Mouse (Mus musculus): Measurements from ENCODE around the gene Dlx3. TPM values are rescaled to one million over a fixed set of nuclear protein-coding genes. Genes with fewer than 3 reads are reported as not detected.

The Dlx3 gene
- polyA plus RNA-seq, 1 experiment from 2014 or later: 0.05 TPM

DNA sequence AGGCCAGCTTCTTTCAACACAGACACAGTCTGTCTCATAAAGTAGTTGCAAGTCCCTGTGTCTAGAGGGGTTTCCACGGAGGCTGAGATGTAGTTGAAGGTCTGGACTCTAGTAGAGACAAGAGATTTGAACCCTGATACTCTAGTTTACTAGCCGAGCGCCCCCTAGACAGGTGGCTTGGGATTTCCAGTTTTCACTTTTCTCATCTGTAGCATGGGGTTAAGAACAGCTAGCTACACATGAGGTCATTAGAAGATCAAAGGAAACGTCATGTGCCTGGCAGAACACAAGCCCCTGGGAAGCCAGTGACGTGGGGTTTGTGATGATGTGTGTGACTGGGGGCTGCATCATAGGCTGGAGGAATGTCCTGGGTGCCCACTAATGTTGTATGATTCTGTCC, 37.4 kb downstream of the Dlx3 start:
- Histone ChIP-seq H3K4me1 (ENCODE audit: insufficient read depth, low read depth, low read length) (no peaks in the 10 kb centered on the region), H3K27me3 (replicated peaks; ENCODE audit: insufficient read depth, low read length) (no peaks in the 10 kb centered on the region; the same call in 1 of the 2 replicates), H3K9me3 (ENCODE audit: low read length) (no peaks in the 10 kb centered on the region), H3K4me2 (replicated peaks; ENCODE audit: low read depth, low read length) (no peak overlapping the region), H3K9ac (replicated peaks; ENCODE audit: low read depth) (no peak overlapping the region), H3K36me3 (ENCODE audit: insufficient read depth, low read length) (no peaks in the 10 kb centered on the region), H3K27ac (ENCODE audit: low read length) (no peak overlapping the region), H3K4me3 (ENCODE audit: low read depth, low read length) (no peak overlapping the region)
- TF ChIP-seq CTCF (IDR thresholded peaks at IDR 0.05) (no peak), EP300 (IDR thresholded peaks at IDR 0.05) (no peak)
- DNase-seq (ENCODE audit: low spot score) (no peak), ATAC-seq (no peak)
- WGBS: 49% methylated on average over 5 of the region's 5 CpGs

DNA sequence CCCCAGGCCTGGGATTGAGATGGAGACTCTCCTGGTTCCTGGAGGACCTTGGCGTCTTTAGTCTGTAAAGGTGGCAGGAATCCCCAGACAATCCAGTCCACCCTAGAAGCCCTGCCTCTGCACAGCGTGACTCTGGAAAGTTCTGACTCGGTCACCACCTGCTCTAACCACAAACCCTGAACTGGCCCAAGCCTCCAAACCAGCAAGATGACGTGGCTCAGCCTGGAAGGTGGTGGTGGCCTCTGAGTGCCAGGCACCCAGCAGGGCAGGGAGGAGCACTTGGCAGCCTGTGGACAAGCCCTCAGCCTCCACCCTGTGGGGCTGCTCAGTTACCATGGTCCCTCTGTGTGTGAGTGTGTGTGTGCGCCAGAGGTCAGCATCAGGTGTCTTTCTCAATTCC, 38.0 kb downstream of the Dlx3 start:
- Histone ChIP-seq H3K4me1 (ENCODE audit: insufficient read depth, low read depth, low read length) (no peaks in the 10 kb centered on the region), H3K27ac (ENCODE audit: low read length) (no peak overlapping the region), H3K27me3 (replicated peaks; ENCODE audit: insufficient read depth, low read length) (no peaks in the 10 kb centered on the region; the same call in 1 of the 2 replicates), H3K9me3 (ENCODE audit: low read length) (no peaks in the 10 kb centered on the region), H3K4me3 (ENCODE audit: low read depth, low read length) (no peak overlapping the region), H3K4me2 (replicated peaks; ENCODE audit: low read depth, low read length) (no peak overlapping the region), H3K36me3 (ENCODE audit: insufficient read depth, low read length) (no peaks in the 10 kb centered on the region), H3K9ac (replicated peaks; ENCODE audit: low read depth) (no peak overlapping the region)
- WGBS: 68% methylated on average over 5 of the region's 5 CpGs
- DNase-seq (ENCODE audit: low spot score) (no peak), ATAC-seq (no peak)
- no peak for TF ChIP-seq EP300 (IDR thresholded peaks at IDR 0.05)
- no peak for TF ChIP-seq CTCF (IDR thresholded peaks at IDR 0.05)

DNA sequence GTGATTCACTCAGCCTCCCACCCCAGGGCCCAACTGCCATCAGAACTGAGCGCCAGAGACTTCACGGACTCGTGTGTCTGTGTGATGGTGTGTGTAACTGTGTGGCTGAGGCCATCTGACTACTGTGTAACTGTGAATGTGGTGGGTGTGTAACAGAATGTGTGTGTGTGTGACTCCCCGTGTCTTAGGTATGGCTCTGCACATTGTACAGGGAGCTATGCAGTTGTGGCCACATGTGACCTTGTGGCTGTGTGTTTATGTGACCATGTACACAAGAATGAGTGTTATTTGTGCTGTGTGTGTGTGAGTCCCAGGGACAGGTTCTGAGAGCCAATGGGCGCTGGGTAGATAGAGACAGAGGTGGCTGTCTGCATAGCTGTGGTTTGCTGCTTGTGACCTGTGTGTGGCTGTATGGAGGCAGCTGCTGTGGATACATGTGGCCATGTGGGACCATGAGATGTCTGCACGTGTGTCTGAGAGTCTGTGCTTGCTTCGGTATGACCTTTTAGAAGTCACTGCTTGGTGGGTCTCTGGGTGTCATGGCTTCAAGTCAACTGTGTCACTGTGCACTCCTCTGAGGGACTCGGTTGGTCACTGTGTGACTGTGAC, 39.9 kb downstream of the Dlx3 start:
- H3K27ac ChIP-seq (ENCODE audit: low read length): no peak overlapping the region
- H3K4me3 ChIP-seq (ENCODE audit: low read depth, low read length): no peak overlapping the region
- WGBS: 77% methylated on average over 8 of the region's 8 CpGs
- no peak overlapping the region for H3K4me2 ChIP-seq (replicated peaks; ENCODE audit: low read depth, low read length)
- H3K9ac ChIP-seq (replicated peaks; ENCODE audit: low read depth): no peak overlapping the region
- ATAC-seq (no peak), DNase-seq (ENCODE audit: low spot score) (no peak)
- no peak for TF ChIP-seq CTCF (IDR thresholded peaks at IDR 0.05)
- no peak for TF ChIP-seq EP300 (IDR thresholded peaks at IDR 0.05)
- no peaks in the 10 kb centered on the region for H3K27me3 ChIP-seq (replicated peaks; ENCODE audit: insufficient read depth, low read length)
- no peaks in the 10 kb centered on the region for H3K9me3 ChIP-seq (ENCODE audit: low read length)
- no peaks in the 10 kb centered on the region for H3K4me1 ChIP-seq (ENCODE audit: insufficient read depth, low read depth, low read length)
- H3K36me3 ChIP-seq (ENCODE audit: insufficient read depth, low read length): no peaks in the 10 kb centered on the region

DNA sequence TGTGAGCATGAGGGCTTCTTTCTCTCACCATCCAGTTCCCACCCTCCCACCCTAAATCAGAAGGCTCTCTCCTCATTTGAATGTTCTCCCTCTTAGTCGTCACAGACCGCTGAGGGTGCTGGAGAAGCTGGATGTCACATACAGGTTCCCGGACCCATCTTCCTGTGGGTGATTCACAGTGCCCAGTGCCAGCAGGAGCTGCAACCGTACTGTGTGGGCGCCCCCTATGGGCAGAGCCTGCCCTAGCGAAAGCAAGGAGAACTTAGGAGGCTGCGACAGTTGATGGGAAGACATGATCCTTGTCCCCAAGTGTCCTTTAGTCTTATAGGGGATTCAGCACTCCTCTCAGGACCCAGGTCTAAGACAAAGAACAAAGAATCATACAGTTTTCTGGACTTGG, 40.8 kb downstream of the Dlx3 start:
- Histone ChIP-seq H3K4me2 (replicated peaks; ENCODE audit: low read depth, low read length) (no peak overlapping the region), H3K27ac (ENCODE audit: low read length) (no peak overlapping the region), H3K9ac (replicated peaks; ENCODE audit: low read depth) (no peak overlapping the region), H3K4me1 (ENCODE audit: insufficient read depth, low read depth, low read length) (no peaks in the 10 kb centered on the region), H3K4me3 (ENCODE audit: low read depth, low read length) (no peak overlapping the region), H3K27me3 (replicated peaks; ENCODE audit: insufficient read depth, low read length) (no peaks in the 10 kb centered on the region), H3K36me3 (ENCODE audit: insufficient read depth, low read length) (no peaks in the 10 kb centered on the region), H3K9me3 (ENCODE audit: low read length) (no peaks in the 10 kb centered on the region)
- DNase-seq (ENCODE audit: low spot score): no peak
- 56% methylated on average over 7 of the region's 7 CpGs for WGBS
- TF ChIP-seq CTCF (IDR thresholded peaks at IDR 0.05) (peak; percentile 44), EP300 (IDR thresholded peaks at IDR 0.05) (no peak)
- no peak for ATAC-seq

DNA sequence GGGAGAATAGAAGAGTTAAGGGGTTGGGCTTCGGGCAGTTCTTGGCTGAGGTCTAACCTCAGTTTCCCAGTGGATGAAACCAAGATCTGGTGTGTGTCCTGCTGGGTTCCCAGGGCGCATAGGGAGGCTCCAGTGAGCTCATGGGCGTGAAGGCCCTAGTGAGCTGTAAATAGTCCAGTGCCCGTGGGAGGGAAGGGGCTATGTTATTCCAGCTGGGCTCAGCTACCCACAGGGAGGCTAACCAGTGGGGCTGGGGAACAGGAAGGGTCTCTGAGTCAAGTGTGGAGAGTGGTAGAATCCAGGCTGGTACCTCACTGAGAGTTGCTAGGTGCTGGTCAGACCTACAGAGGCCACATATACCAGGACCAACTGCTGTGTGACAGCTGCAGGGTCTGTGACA, 41.8 kb downstream of the Dlx3 start:
- no peaks in the 10 kb centered on the region for H3K27me3 ChIP-seq (replicated peaks; ENCODE audit: insufficient read depth, low read length)
- H3K9ac ChIP-seq (replicated peaks; ENCODE audit: low read depth): no peak overlapping the region
- H3K4me2 ChIP-seq (replicated peaks; ENCODE audit: low read depth, low read length): no peak overlapping the region
- H3K9me3 ChIP-seq (ENCODE audit: low read length): no peaks in the 10 kb centered on the region
- DNase-seq (ENCODE audit: low spot score) (no peak), ATAC-seq (no peak)
- H3K27ac ChIP-seq (ENCODE audit: low read length): no peak overlapping the region
- 79% methylated on average over 4 of the region's 4 CpGs for WGBS
- no peak overlapping the region for H3K4me3 ChIP-seq (ENCODE audit: low read depth, low read length)
- TF ChIP-seq CTCF (IDR thresholded peaks at IDR 0.05) (no peak), EP300 (IDR thresholded peaks at IDR 0.05) (no peak)
- H3K36me3 ChIP-seq (ENCODE audit: insufficient read depth, low read length): no peaks in the 10 kb centered on the region
- no peaks in the 10 kb centered on the region for H3K4me1 ChIP-seq (ENCODE audit: insufficient read depth, low read depth, low read length)

DNA sequence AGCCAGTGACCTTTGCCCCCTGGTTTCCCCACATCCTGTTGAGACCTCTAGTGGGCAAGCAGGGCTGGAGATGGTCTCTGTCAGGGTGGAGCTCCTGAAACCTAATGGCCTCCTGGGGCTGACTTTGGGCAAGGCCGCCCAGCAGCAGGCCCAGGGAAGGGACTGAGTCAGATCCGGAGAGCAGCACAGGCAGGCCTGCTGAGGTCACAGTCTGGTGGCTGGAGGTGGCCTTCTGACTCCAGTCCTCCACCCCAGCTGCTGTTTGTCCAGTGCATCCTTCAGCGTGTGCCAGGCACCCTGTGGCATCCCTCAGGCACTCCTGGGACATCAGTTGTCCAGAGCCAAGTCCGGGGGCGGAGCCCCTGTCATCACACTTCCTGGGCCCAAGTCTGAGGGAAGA, 45.9 kb downstream of the Dlx3 start:
- H3K27ac ChIP-seq (ENCODE audit: low read length): no peak overlapping the region
- ATAC-seq: no peak
- H3K36me3 ChIP-seq (ENCODE audit: insufficient read depth, low read length): no peaks in the 10 kb centered on the region
- no peak overlapping the region for H3K4me3 ChIP-seq (ENCODE audit: low read depth, low read length)
- 74% methylated on average over 5 of the region's 5 CpGs for WGBS
- no peaks in the 10 kb centered on the region for H3K9me3 ChIP-seq (ENCODE audit: low read length)
- no peak overlapping the region for H3K9ac ChIP-seq (replicated peaks; ENCODE audit: low read depth)
- H3K27me3 ChIP-seq (replicated peaks; ENCODE audit: insufficient read depth, low read length): no peaks in the 10 kb centered on the region
- TF ChIP-seq EP300 (IDR thresholded peaks at IDR 0.05) (no peak), CTCF (IDR thresholded peaks at IDR 0.05) (no peak)
- DNase-seq (ENCODE audit: low spot score): no peak
- no peaks in the 10 kb centered on the region for H3K4me1 ChIP-seq (ENCODE audit: insufficient read depth, low read depth, low read length)
- H3K4me2 ChIP-seq (replicated peaks; ENCODE audit: low read depth, low read length): no peak overlapping the region

Other genes starting within 250 kb of the Dlx3 start
- 464 and 478 TPM in 2 replicates for gene Col1a1, start 183.9 kb upstream of the Dlx3 start, polyA plus RNA-seq (2015; fragmentation: Nextera tagmentation; extraction: Ambion mirVana)
- gene Hils1, start 152.5 kb upstream of the Dlx3 start, polyA plus RNA-seq (2015; fragmentation: Nextera tagmentation; extraction: Ambion mirVana): not detected in 2 replicates
- 0.33 and 0.55 TPM in 2 replicates for gene Sgca, start 143.8 kb upstream of the Dlx3 start, polyA plus RNA-seq (2015; fragmentation: Nextera tagmentation; extraction: Ambion mirVana)
- gene Ppp1r9b, start 129.1 kb upstream of the Dlx3 start, polyA plus RNA-seq (2015; fragmentation: Nextera tagmentation; extraction: Ambion mirVana): 9.8 and 11.5 TPM in 2 replicates
- gene Samd14, start 110.2 kb upstream of the Dlx3 start, polyA plus RNA-seq (2015; fragmentation: Nextera tagmentation; extraction: Ambion mirVana): 5.4 and 5.8 TPM in 2 replicates
- 39.3 and 51.1 TPM in 2 replicates for gene Pdk2, start 78.8 kb upstream of the Dlx3 start, polyA plus RNA-seq (2015; fragmentation: Nextera tagmentation; extraction: Ambion mirVana)
- gene Itga3, start 43.3 kb upstream of the Dlx3 start, polyA plus RNA-seq (2015; fragmentation: Nextera tagmentation; extraction: Ambion mirVana): 44.3 and 63.1 TPM in 2 replicates
- gene Dlx4, start 26.1 kb downstream of the Dlx3 start, polyA plus RNA-seq (2015; fragmentation: Nextera tagmentation; extraction: Ambion mirVana): 0.55 and 0.79 TPM in 2 replicates
- 0.18 and 0.25 TPM in 2 replicates for gene Tac4, start 141.4 kb downstream of the Dlx3 start, polyA plus RNA-seq (2015; fragmentation: Nextera tagmentation; extraction: Ambion mirVana)
- 30.7 and 33.5 TPM in 2 replicates for gene Kat7, start 190.1 kb downstream of the Dlx3 start, polyA plus RNA-seq (2015; fragmentation: Nextera tagmentation; extraction: Ambion mirVana)
- gene Fam117a, start 216.9 kb downstream of the Dlx3 start, polyA plus RNA-seq (2015; fragmentation: Nextera tagmentation; extraction: Ambion mirVana): 20.4 and 21.6 TPM in 2 replicates

All from lung, postnatal 0 days (tissue).